Mouse (Mus musculus) intestine, postnatal 0 days (tissue): ENCODE measurements at regions not wholly inside any gene's neighbourhood (a gene's known extent, or its start where the extent isn't known, plus 50 kb on each side); places are given as distances from the start of the nearest gene placed in this dataset.

Experiments used
- ATAC-seq: fragments of 200-750 bp; cut with Nextera tagmentation; 2 replicates; pipeline ENCODE4 v1.8.0; 2017; ENCODE audit warnings: mild to moderate bottlenecking, moderate TSS enrichment, moderate library complexity
- H3K27ac ChIP-seq: fragments of 300-500 bp; sonication (generic); 2 replicates; pipeline ENCODE4 v1.5.1; 2014; ENCODE audit warnings: mild to moderate bottlenecking, low read depth, low read length, moderate library complexity
- H3K27me3 ChIP-seq: fragments of 300-500 bp; sonication (generic); replicated peaks from 2 replicates; pipeline ENCODE4 v1.6.1; 2014; ENCODE audit warnings: low read length, mixed read lengths; ENCODE audit not compliant: control insufficient read depth, insufficient read depth
- H3K36me3 ChIP-seq: fragments of 300-500 bp; sonication (generic); 2 replicates; pipeline ENCODE4 v1.6.1; 2014; ENCODE audit warnings: mild to moderate bottlenecking, moderate library complexity; ENCODE audit not compliant: control insufficient read depth, insufficient read depth
- H3K4me1 ChIP-seq: fragments of 300-500 bp; sonication (generic); replicated peaks from 2 replicates; pipeline ENCODE4 v1.6.1; 2014; ENCODE audit warnings: antibody characterized with exemption, low read length, mixed read lengths; ENCODE audit not compliant: control insufficient read depth, insufficient read depth
- H3K4me2 ChIP-seq: fragments of 300-500 bp; sonication (generic); replicated peaks from 2 replicates; pipeline ENCODE4 v1.6.1; 2014; ENCODE audit warnings: low read depth, mild to moderate bottlenecking, moderate library complexity
- H3K4me3 ChIP-seq: fragments of 300-500 bp; sonication (generic); 2 replicates; pipeline ENCODE4 v1.5.1; 2014; ENCODE audit warnings: low read depth, low read length
- H3K9ac ChIP-seq: fragments of 300-500 bp; sonication (generic); 2 replicates; pipeline ENCODE4 v1.6.1; 2014; ENCODE audit warnings: mild to moderate bottlenecking, low read depth, low read length
- H3K9me3 ChIP-seq: fragments of 300-500 bp; sonication (generic); 2 replicates; pipeline ENCODE4 v1.6.1; 2016; ENCODE audit warnings: mixed run types; ENCODE audit not compliant: control insufficient read depth
- CTCF ChIP-seq: sonication (generic); IDR thresholded peaks from 2 replicates; pipeline ENCODE4 v1.5.1; 2016; ENCODE audit warnings: low read depth, mild to moderate bottlenecking, control low read depth, antibody characterized with exemption, moderate library complexity
- WGBS: fragments of 180-500 bp; shearing (Covaris S2); extraction: QIAGEN DNeasy Blood & Tissue Kit; methylation state at CpG from one replicate; pipeline ENCODE4 v1.1.7; 2014; 5-methylcytosine and 5-hydroxymethylcytosine counted together

- no peak overlapping the region for H3K4me2 ChIP-seq
- no peak for TF ChIP-seq CTCF
- ATAC-seq, result no peak
These were observed 205.8 kb downstream of the Bcl2l11 start for GRCm38 (mm10) chr2:128331681-128332080.

GRCm38 (mm10) chr2:128333401-128334142 is 207.7 kb downstream of the Bcl2l11 start:
- no peak overlapping the region for H3K27ac ChIP-seq
- no peak for TF ChIP-seq CTCF
- no peaks in the 10 kb centered on the region for H3K36me3 ChIP-seq
- H3K9me3 ChIP-seq, result no peaks in the 10 kb centered on the region
- H3K4me3 ChIP-seq, result no peak overlapping the region
- no peak for ATAC-seq
- H3K9ac ChIP-seq, result no peak overlapping the region
- peaks cover 16% of the 10 kb centered on the region; the same call in 1 of the 2 replicates for H3K4me1 ChIP-seq
- H3K27me3 ChIP-seq, result no peaks in the 10 kb centered on the region
- no peak overlapping the region for H3K4me2 ChIP-seq
- 68% methylated on average over 10 of the region's 10 CpGs for WGBS

More at GRCm38 (mm10) chr2:128331681-128332080, 205.8 kb downstream of the Bcl2l11 start:
- no peaks in the 10 kb centered on the region for H3K4me1 ChIP-seq
- no peaks in the 10 kb centered on the region for H3K27me3 ChIP-seq
- no peaks in the 10 kb centered on the region for H3K36me3 ChIP-seq
- H3K4me3 ChIP-seq, result no peak overlapping the region
- 78% methylated on average over 8 of the region's 8 CpGs for WGBS
- no peak overlapping the region for H3K9ac ChIP-seq
- no peaks in the 10 kb centered on the region for H3K9me3 ChIP-seq
- H3K27ac ChIP-seq, result no peak overlapping the region

- Histone ChIP-seq H3K4me1 (peaks cover 21% of the 10 kb centered on the region), H3K27me3 (no peaks in the 10 kb centered on the region), H3K9ac (no peak overlapping the region), H3K4me3 (no peak overlapping the region), H3K36me3 (no peaks in the 10 kb centered on the region), H3K9me3 (no peaks in the 10 kb centered on the region), H3K27ac (no peak overlapping the region), H3K4me2 (no peak overlapping the region)
- 92% methylated on average over 2 of the region's 2 CpGs for WGBS
- no peak for TF ChIP-seq CTCF
- ATAC-seq, result no peak
These were observed 208.3 kb downstream of the Bcl2l11 start for GRCm38 (mm10) chr2:128334143-128334470.

- 58% methylated on average over 6 of the region's 7 CpGs for WGBS
- no peak overlapping the region for H3K4me2 ChIP-seq
- H3K4me3 ChIP-seq, result no peak overlapping the region
- H3K9me3 ChIP-seq, result no peaks in the 10 kb centered on the region
- H3K27me3 ChIP-seq, result no peaks in the 10 kb centered on the region
- H3K36me3 ChIP-seq, result no peaks in the 10 kb centered on the region
- no peak for ATAC-seq
- peaks cover 30% of the 10 kb centered on the region for H3K4me1 ChIP-seq
- no peak overlapping the region for H3K9ac ChIP-seq
- H3K27ac ChIP-seq, result no peak overlapping the region
- no peak for TF ChIP-seq CTCF
These were observed 209.1 kb downstream of the Bcl2l11 start for GRCm38 (mm10) chr2:128334757-128335500.

GRCm38 (mm10) chr2:128337192-128337591 is 211.4 kb downstream of the Bcl2l11 start:
- Histone ChIP-seq H3K9me3 (no peaks in the 10 kb centered on the region), H3K4me1 (peaks cover 32% of the 10 kb centered on the region), H3K27me3 (no peaks in the 10 kb centered on the region), H3K4me2 (no peak overlapping the region), H3K27ac (no peak overlapping the region), H3K9ac (no peak overlapping the region), H3K36me3 (no peaks in the 10 kb centered on the region), H3K4me3 (no peak overlapping the region)
- TF ChIP-seq CTCF, result no peak
- peak; percentile 50 for ATAC-seq

- no peaks in the 10 kb centered on the region for H3K36me3 ChIP-seq
- peaks cover 36% of the 10 kb centered on the region for H3K4me1 ChIP-seq
- H3K9ac ChIP-seq, result no peak overlapping the region
- H3K27me3 ChIP-seq, result no peaks in the 10 kb centered on the region
- 90% methylated on average over 5 of the region's 5 CpGs for WGBS
- H3K9me3 ChIP-seq, result no peaks in the 10 kb centered on the region
- no peak overlapping the region for H3K27ac ChIP-seq
- no peak overlapping the region for H3K4me3 ChIP-seq
- no peak overlapping the region for H3K4me2 ChIP-seq
- no peak for TF ChIP-seq CTCF
- ATAC-seq, result no peak
These were observed 212.0 kb downstream of the Bcl2l11 start for GRCm38 (mm10) chr2:128337791-128338190.
